Mouse (Mus musculus) kidney, adult 2 months (tissue): ENCODE measurements around the gene Prph. TPM values are rescaled to one million over a fixed set of nuclear protein-coding genes. Genes with fewer than 3 reads are reported as not detected.

Experiments
- DNase-seq: peaks from one replicate; pipeline ENCODE4 v3.0.0; 2021
- H3K27ac ChIP-seq: fragments of 200-500 bp; 2 replicates; pipeline ENCODE4 v1.5.1; 2012; ENCODE audit warnings: low read depth, low read length, control low read depth, inconsistent platforms; ENCODE audit not compliant: insufficient read depth
- H3K27me3 ChIP-seq: fragments of 200-500 bp; replicated peaks from 2 replicates; pipeline ENCODE4 v1.6.1; 2012; ENCODE audit warnings: mild to moderate bottlenecking, moderate library complexity, low read length, inconsistent platforms; ENCODE audit not compliant: control insufficient read depth, insufficient read depth
- H3K36me3 ChIP-seq: fragments of 200-500 bp; 2 replicates; pipeline ENCODE4 v1.6.1; 2012; ENCODE audit warnings: mild to moderate bottlenecking, moderate library complexity, low read length, inconsistent platforms; ENCODE audit not compliant: control insufficient read depth, insufficient read depth
- H3K4me1 ChIP-seq: fragments of 200-500 bp; 2 replicates; pipeline ENCODE4 v1.6.1; 2011; ENCODE audit warnings: low read length; ENCODE audit not compliant: control insufficient read depth, insufficient read depth
- H3K4me3 ChIP-seq: fragments of 200-500 bp; 2 replicates; pipeline ENCODE4 v1.5.1; 2011; ENCODE audit warnings: mild to moderate bottlenecking, low read depth, low read length, control low read depth; ENCODE audit not compliant: insufficient read depth
- CTCF ChIP-seq: fragments of 200-500 bp; conservative IDR thresholded peaks from 2 replicates; pipeline ENCODE4 v1.5.1; 2011; ENCODE audit warnings: low read depth, mild to moderate bottlenecking, control low read depth, low read length, moderate library complexity, mixed read lengths; ENCODE audit not compliant: insufficient read depth, insufficient read length
- POLR2A ChIP-seq: fragments of 200-500 bp; IDR thresholded peaks from one replicate; pipeline ENCODE4 v1.6.1; 2011; ENCODE audit warnings: low read depth, low read length, control low read depth
- WGBS: fragments of 180-500 bp; shearing (Covaris S2); methylation state at CpG from one replicate; pipeline ENCODE4 v1.1.7; 2018; 5-methylcytosine and 5-hydroxymethylcytosine counted together
- polyA plus RNA-seq: library from polyadenylated mRNA; depleted of rRNA; stranded (reverse); fragments of >200 nt; gene quantifications from 2 replicates; pipeline ENCODE4 v1.2.3, GENCODE M21; 2012; rRNA removed

Gene Prph
- polyA plus RNA-seq = 1.7 and 3.2 TPM in 2 replicates

GRCm38 (mm10) chr15:99055040-99055439, at the start of gene Prph:
Prph (plus strand) TSS chr15:99055174.
- H3K27ac ChIP-seq = no peak within 1 kb of the TSS
- H3K4me1 ChIP-seq = no peaks in the 10 kb centered on the region
- H3K36me3 ChIP-seq = no peaks in the 10 kb centered on the region
- no peak for TF ChIP-seq CTCF
- no peak for TF ChIP-seq POLR2A
- peaks cover 1% of the 10 kb centered on the region for H3K27me3 ChIP-seq
- no peak for DNase-seq
- peak within 1 kb of the TSS; percentile 3; the same call in 1 of the 2 replicates for H3K4me3 ChIP-seq
- 6% methylated on average over 30 of the region's 30 CpGs for WGBS

- WGBS = 38% methylated on average over 6 of the region's 6 CpGs
- Histone ChIP-seq H3K4me1 (0 out of 2 replicates have a peak, but pooled peaks cover 3% of the 10 kb centered on the region), H3K27me3 (no peaks in the 10 kb centered on the region), H3K4me3 (no peak overlapping the region), H3K36me3 (no peaks in the 10 kb centered on the region), H3K27ac (peak overlapping the region; percentile 73)
- TF ChIP-seq CTCF = no peak
- TF ChIP-seq POLR2A = no peak
- DNase-seq = peak; percentile 35
Observed at GRCm38 (mm10) chr15:99008801-99009241, 46.2 kb upstream of the Prph start.

GRCm38 (mm10) chr15:99010896-99011295, 44.1 kb upstream of the Prph start:
- H3K4me3 ChIP-seq = no peak overlapping the region
- DNase-seq = peak; percentile 70
- H3K4me1 ChIP-seq = 0 out of 2 replicates have a peak, but pooled peaks cover 3% of the 10 kb centered on the region
- H3K27ac ChIP-seq = peak overlapping the region; percentile 58; the same call in 1 of the 2 replicates
- H3K36me3 ChIP-seq = no peaks in the 10 kb centered on the region
- TF ChIP-seq CTCF = no peak
- no peak for TF ChIP-seq POLR2A
- H3K27me3 ChIP-seq = no peaks in the 10 kb centered on the region
- 42% methylated on average over 2 of the region's 2 CpGs for WGBS

GRCm38 (mm10) chr15:99011946-99012345, 43.0 kb upstream of the Prph start:
- no peak overlapping the region for H3K4me3 ChIP-seq
- DNase-seq = no peak
- TF ChIP-seq POLR2A (no peak), CTCF (no peak)
- H3K27me3 ChIP-seq = no peaks in the 10 kb centered on the region
- H3K27ac ChIP-seq = no peak overlapping the region
- 53% methylated on average over 3 of the region's 3 CpGs for WGBS
- 0 out of 2 replicates have a peak, but pooled peaks cover 3% of the 10 kb centered on the region for H3K4me1 ChIP-seq
- H3K36me3 ChIP-seq = no peaks in the 10 kb centered on the region

GRCm38 (mm10) chr15:99014496-99015030, 40.4 kb upstream of the Prph start:
- DNase-seq = peak; percentile 79
- peak overlapping the region; percentile 29; the same call in 1 of the 2 replicates for H3K27ac ChIP-seq
- 32% methylated on average over 9 of the region's 9 CpGs for WGBS
- peaks cover 12% of the 10 kb centered on the region; the same call in 1 of the 2 replicates for H3K4me1 ChIP-seq
- no peaks in the 10 kb centered on the region for H3K36me3 ChIP-seq
- H3K4me3 ChIP-seq = no peak overlapping the region
- TF ChIP-seq POLR2A = no peak
- TF ChIP-seq CTCF = no peak
- H3K27me3 ChIP-seq = no peaks in the 10 kb centered on the region

- Histone ChIP-seq H3K36me3 (no peaks in the 10 kb centered on the region), H3K27ac (peak overlapping the region; percentile 98), H3K4me1 (peaks cover 12% of the 10 kb centered on the region; the same call in 1 of the 2 replicates), H3K27me3 (no peaks in the 10 kb centered on the region), H3K4me3 (no peak overlapping the region)
- peak; percentile 77 for DNase-seq
- WGBS = 37% methylated on average over 8 of the region's 8 CpGs
- no peak for TF ChIP-seq POLR2A
- TF ChIP-seq CTCF = no peak
Observed at GRCm38 (mm10) chr15:99017355-99017761, 37.6 kb upstream of the Prph start.

- Histone ChIP-seq H3K4me3 (no peak overlapping the region), H3K4me1 (peaks cover 12% of the 10 kb centered on the region; the same call in 1 of the 2 replicates), H3K36me3 (no peaks in the 10 kb centered on the region), H3K27me3 (no peaks in the 10 kb centered on the region), H3K27ac (peak overlapping the region; percentile 98)
- TF ChIP-seq POLR2A (no peak), CTCF (no peak)
- 46% methylated on average over 9 of the region's 9 CpGs for WGBS
- peak; percentile 79 for DNase-seq
Observed at GRCm38 (mm10) chr15:99017986-99018385, 37.0 kb upstream of the Prph start.

- TF ChIP-seq CTCF = no peak
Observed at GRCm38 (mm10) chr15:99018630-99019029, 36.3 kb upstream of the Prph start.

More at GRCm38 (mm10) chr15:99018630-99019029, 36.3 kb upstream of the Prph start:
- peaks cover 12% of the 10 kb centered on the region; the same call in 1 of the 2 replicates for H3K4me1 ChIP-seq
- no peaks in the 10 kb centered on the region for H3K27me3 ChIP-seq
- H3K36me3 ChIP-seq = no peaks in the 10 kb centered on the region
- no peak for DNase-seq
- H3K4me3 ChIP-seq = no peak overlapping the region
- H3K27ac ChIP-seq = peak overlapping the region; percentile 98
- WGBS = 70% methylated on average over 4 of the region's 4 CpGs
